Mouse (Mus musculus) right cerebral cortex, postnatal 10 days (tissue): Measurements from ENCODE around the gene Mreg.

Source experiments
- DNase-seq, 2 experiments: peaks; one replicate each; pipeline ENCODE4 v3.0.0; 2021; ENCODE audit warnings: low spot score in 2 of 2

The Mreg gene

GRCm38 (mm10) chr1:72196123-72196522, 16.0 kb downstream of the Mreg start:
- DNase-seq = no peak

- no peak for DNase-seq
These were observed 20.7 kb downstream of the Mreg start for GRCm38 (mm10) chr1:72191449-72191848.

GRCm38 (mm10) chr1:72188142-72188738, 23.9 kb downstream of the Mreg start:
- no peak for DNase-seq

- DNase-seq = no peak
These were observed 24.6 kb downstream of the Mreg start for GRCm38 (mm10) chr1:72187486-72187885.

- no peak for DNase-seq
These were observed 26.0 kb downstream of the Mreg start for GRCm38 (mm10) chr1:72186151-72186550.

- DNase-seq = no peak
These were observed 28.6 kb downstream of the Mreg start for GRCm38 (mm10) chr1:72183554-72183953.

- no peak for DNase-seq
These were observed 29.1 kb downstream of the Mreg start for GRCm38 (mm10) chr1:72182930-72183499.

- no peak for DNase-seq
These were observed 32.2 kb downstream of the Mreg start for GRCm38 (mm10) chr1:72179947-72180346.

- peak in 1 of 2 experiments; percentile 49 for DNase-seq
These were observed 35.9 kb downstream of the Mreg start for GRCm38 (mm10) chr1:72176239-72176638.

GRCm38 (mm10) chr1:72174183-72174582, 37.9 kb downstream of the Mreg start:
- DNase-seq = no peak

GRCm38 (mm10) chr1:72173402-72174051, 38.6 kb downstream of the Mreg start:
- DNase-seq = no peak

GRCm38 (mm10) chr1:72172788-72173187, 39.3 kb downstream of the Mreg start:
- no peak for DNase-seq

- no peak for DNase-seq
These were observed 40.9 kb downstream of the Mreg start for GRCm38 (mm10) chr1:72171001-72171860.

- no peak for DNase-seq
These were observed 45.1 kb downstream of the Mreg start for GRCm38 (mm10) chr1:72167024-72167423.

- DNase-seq = no peak
These were observed 45.7 kb downstream of the Mreg start for GRCm38 (mm10) chr1:72166468-72166814.

GRCm38 (mm10) chr1:72165723-72166467, 46.2 kb downstream of the Mreg start:
- peak; percentile 64 to 65 for DNase-seq

GRCm38 (mm10) chr1:72160321-72160720, 51.8 kb downstream of the Mreg start:
- no peak for DNase-seq

GRCm38 (mm10) chr1:72145041-72145440, 67.1 kb downstream of the Mreg start:
- no peak for DNase-seq

- DNase-seq = no peak
These were observed 67.7 kb downstream of the Mreg start for GRCm38 (mm10) chr1:72144426-72144825.

- DNase-seq = peak; percentile 51 to 74
These were observed 70.1 kb downstream of the Mreg start for GRCm38 (mm10) chr1:72141893-72142480.

- peak in 1 of 2 experiments; percentile 1 for DNase-seq
These were observed 76.0 kb downstream of the Mreg start for GRCm38 (mm10) chr1:72136101-72136500.
